Mouse (Mus musculus) brain, embryonic 14.5 days (tissue): ENCODE data around the gene Plxna2.

ENCODE experiments used
- CTCF ChIP-seq: fragments of 200-500 bp; IDR thresholded peaks from 2 replicates; pipeline ENCODE4 v1.5.1; 2012; ENCODE audit warnings: inconsistent platforms, mild to moderate bottlenecking, moderate library complexity, borderline replicate concordance; ENCODE audit not compliant: insufficient read depth, insufficient read length; ENCODE audit errors: extremely low read depth
- POLR2A ChIP-seq: fragments of 200-500 bp; IDR thresholded peaks from 2 replicates; pipeline ENCODE4 v1.6.1; 2012; ENCODE audit warnings: mild to moderate bottlenecking, inconsistent platforms, borderline replicate concordance; ENCODE audit not compliant: poor library complexity, insufficient read depth, insufficient read length, severe bottlenecking; ENCODE audit errors: extremely low read depth

DNA sequence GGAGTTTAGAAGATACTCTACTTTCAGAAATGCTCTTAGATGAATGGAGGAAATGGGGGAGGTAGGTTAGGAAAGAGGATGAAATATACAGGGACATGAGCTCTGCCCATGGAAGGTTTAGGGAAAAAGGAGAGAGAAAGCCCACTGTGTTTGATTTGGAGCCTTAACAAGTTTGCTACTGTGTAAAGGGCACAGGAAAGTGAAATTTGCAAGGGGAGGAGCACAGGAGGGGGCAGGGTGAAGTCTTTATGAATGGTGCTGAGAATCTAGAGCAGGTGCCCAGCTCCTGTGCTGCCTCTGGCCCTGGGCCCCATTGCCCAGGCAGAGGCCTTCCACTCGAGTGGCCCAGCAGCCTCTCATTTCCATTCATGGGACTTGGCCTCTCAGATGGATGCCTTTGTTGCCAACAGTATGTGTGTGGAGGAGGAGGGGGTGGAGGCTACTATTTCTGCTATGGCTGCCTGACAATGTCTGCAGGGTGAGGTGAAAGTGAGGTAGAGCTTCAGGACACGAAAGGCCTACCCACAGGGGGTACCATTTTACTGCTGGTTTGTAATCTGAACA, 4.7 kb upstream of the Plxna2 start:
- TF ChIP-seq POLR2A (no peak), CTCF (no peak)
